Mouse (Mus musculus) left cerebral cortex, postnatal 25 days (tissue): Measurements from ENCODE around the gene Dcaf1. TPM values are rescaled to one million over a fixed set of nuclear protein-coding genes. Genes with fewer than 3 reads are reported as not detected.

Source experiments
- DNase-seq, 2 experiments: peaks; one replicate each; pipeline ENCODE4 v3.0.0; 2022; ENCODE audit warnings: low spot score in 2 of 2, mixed read lengths in 1 of 2
- intact Hi-C: fragments of 180-260 bp; cut with DNase I; formaldehyde crosslinking; loops from one replicate; pipeline ENCODE4 v1.15.1; 2025
- total RNA-seq, 2 experiments: library from RNA; stranded (reverse); gene quantifications; 2 replicates each; pipeline ENCODE4 v1.2.3; 2021

The Dcaf1 gene
- total RNA-seq = 10 to 100 TPM; 27.2 to 39.0 TPM

GRCm38 (mm10) chr9:106821618-106822380, at the start of gene Dcaf1:
Gene Dcaf1 (plus strand): TSS chr9:106821874.
- intact Hi-C loops = loop anchor here (1.0 to 2.0 kb wide), 2 partner anchors 33 to 135 kb away; partner anchors contain the start of gene Rad54l2
- peak; percentile 92 to 98 for DNase-seq

GRCm38 (mm10) chr9:106776116-106776515, 45.6 kb upstream of the Dcaf1 start:
- no peak for DNase-seq
- intact Hi-C loops = no loop called here

DNA sequence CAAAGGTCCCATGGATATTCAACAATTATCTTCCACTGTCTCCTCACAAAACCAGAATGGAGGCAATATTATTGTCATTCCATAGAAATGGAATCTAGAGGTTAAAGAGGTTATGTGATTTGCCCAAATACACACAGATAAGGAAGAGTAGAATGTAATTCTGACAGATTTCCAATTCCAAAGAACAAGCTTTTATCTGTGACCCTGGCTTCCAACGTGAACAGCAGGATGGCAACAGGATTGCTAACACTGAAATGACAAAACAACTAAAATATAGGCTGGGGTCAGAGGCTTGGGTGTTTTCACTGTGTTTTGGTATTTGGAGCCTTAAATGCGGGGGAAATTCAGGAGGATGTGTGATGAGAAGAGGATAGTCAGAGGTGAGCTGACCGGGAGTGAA, 44.3 kb upstream of the Dcaf1 start:
- intact Hi-C loops = no loop called here
- DNase-seq = no peak

DNA sequence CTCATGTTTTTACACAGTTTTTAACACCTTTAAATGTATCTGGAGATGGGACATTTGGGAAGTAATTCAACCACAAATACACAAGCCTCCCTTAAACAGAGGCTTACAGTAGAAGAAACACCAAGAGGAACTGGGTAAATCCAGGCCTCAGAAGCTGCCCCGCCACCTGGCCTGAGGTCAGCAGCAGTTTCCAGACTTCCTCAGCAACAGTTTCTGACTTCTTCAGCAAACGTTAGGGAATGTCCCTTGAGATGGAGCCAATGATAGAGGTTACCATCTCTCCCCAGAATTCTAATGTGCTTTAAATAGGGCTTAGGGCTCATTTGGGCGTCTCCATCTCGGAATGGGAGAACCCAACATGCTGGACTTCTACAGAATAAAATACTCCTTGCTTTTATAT, 43.4 kb upstream of the Dcaf1 start:
- DNase-seq = no peak
- intact Hi-C loops = no loop called here

- no peak for DNase-seq
- intact Hi-C loops = no loop called here
Measured at GRCm38 (mm10) chr9:106780086-106780485, 41.6 kb upstream of the Dcaf1 start.

DNA sequence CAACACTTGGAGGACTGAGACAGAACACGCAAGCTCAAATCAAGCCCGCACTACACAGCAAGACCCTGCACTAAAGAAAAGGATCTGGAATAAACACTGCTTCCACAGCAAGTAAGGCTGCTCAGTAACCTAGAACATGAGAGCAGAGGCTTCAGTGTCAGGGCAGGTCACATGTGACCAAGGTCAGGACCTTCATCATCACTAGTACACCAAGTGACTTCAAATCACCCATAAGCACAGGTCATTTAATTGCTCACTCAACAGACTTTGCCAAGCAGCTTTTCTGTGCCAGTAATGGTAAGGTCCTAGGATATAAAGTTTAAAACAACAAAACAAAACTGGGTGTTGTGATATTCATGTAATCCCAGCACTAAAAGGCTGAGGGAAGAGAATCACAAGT, 38.1 kb upstream of the Dcaf1 start:
- intact Hi-C loops = no loop called here
- no peak for DNase-seq

GRCm38 (mm10) chr9:106785206-106785605, 36.5 kb upstream of the Dcaf1 start:
- DNase-seq = no peak
- intact Hi-C loops = no loop called here

- intact Hi-C loops = loop anchor here (2.0 kb wide), 1 partner anchor 33 kb away; the partner anchor contains the start of gene Dcaf1
- peak in 1 of 2 experiments; percentile 28 for DNase-seq
Measured at GRCm38 (mm10) chr9:106787979-106788811, 33.5 kb upstream of the Dcaf1 start.

DNA sequence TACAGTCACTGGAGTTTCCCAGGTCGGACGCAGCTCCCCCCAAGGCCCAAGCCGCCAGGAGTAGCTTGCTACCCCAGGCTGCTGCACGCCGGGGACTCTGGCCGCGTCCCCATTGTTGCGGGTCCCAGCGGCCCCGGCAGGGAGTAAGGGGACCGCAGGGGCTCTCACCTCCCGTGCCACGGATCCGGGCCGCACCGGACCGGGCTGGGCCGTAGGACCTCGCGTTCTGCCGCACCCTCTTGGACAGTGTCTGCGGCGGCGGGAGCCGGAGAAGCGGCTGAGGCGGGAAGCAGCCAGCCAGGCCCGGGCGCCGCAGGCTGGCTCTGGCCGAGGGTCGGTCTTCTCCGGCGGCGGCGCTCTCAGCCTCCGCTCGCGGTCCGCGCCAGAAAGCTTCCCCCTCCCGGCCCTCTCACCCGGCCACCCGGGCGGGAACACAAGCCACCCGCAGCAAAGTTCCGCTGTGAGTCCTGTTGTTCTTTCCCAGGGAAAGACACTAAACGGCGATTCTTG, 32.8 kb upstream of the Dcaf1 start, which contains the start of gene Rad54l2:
Gene Rad54l2, minus strand, starts transcription at position 383 of the 510 bp plus-strand sequence.
- intact Hi-C loops = loop anchor here (2.0 kb wide), 1 partner anchor 32 kb away; the partner anchor contains the start of gene Dcaf1
- DNase-seq = peak; percentile 82 to 83

GRCm38 (mm10) chr9:106789363-106789762, 32.3 kb upstream of the Dcaf1 start:
- no peak for DNase-seq
- intact Hi-C loops = loop anchor here (2.0 kb wide), 1 partner anchor 31 kb away; the partner anchor contains the start of gene Dcaf1

DNA sequence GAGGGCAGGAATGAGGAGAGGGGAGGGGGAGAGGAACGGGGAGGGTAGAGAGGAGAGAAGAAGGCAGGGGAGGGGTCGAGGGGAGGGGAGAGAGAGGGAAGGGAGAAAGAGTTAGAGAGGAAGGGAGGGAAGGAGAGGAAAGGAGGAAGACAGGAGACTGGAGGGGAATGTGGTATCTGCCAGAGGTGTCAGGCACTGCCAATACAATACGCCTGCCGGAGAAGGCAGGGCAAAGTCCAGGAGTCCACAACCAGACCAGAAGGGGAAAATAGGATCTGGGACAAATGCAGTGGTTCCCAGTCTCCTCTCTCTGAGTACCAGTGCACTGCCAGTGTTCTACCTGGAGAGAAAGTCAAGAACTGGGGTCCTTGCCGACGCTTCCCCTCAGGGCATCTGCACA, 30.8 kb upstream of the Dcaf1 start:
- intact Hi-C loops = no loop called here
- no peak for DNase-seq

DNA sequence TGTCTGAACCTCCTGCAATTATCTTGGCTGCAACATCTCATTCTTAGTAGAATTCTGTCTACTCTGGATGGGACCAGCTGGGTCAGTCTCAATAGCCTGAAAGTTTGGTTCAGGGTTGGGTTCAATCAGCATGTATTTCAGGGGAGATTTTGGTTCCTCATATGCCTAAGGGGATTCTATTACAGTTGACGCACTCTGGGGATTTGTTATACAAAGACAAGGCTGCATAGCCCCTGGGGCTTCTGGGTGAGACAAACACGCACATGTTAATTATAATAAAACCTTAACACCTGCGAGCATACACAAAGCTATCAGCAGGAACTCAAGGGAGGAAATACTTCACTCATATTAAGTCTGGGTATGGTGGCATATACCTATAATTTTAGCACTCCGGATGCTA, 15.2 kb upstream of the Dcaf1 start:
- no peak for DNase-seq
- intact Hi-C loops = loop anchor here (10.0 kb wide), 1 partner anchor 302 kb away; no protein-coding TSS in a partner anchor

DNA sequence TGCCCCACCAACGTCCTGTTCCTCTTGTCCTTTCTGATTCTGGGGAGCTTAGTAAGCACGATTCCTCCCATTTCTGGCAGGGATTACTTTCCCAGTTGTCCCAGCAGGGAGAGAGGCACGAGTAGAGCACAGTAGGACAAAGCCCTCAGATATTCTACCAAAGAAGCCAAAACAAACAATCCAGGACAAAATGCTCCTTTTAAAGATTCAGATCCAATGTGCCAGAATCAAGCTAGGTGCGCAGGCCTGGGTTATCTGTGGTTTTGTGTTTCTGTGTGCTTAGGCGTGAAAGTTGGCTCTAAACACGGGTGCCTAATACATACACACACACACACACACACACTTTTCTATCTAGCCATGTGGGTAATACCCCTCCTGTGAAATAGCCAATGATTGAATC, 3.5 kb upstream of the Dcaf1 start:
- intact Hi-C loops = loop anchor here (10.0 kb wide), 1 partner anchor 213 kb away; no protein-coding TSS in a partner anchor

GRCm38 (mm10) chr9:106819201-106819600, 2.5 kb upstream of the Dcaf1 start:
- peak; percentile 9 to 24 for DNase-seq

More for the DNA sequence above, 3.5 kb upstream of the Dcaf1 start:
- DNase-seq = no peak

DNA sequence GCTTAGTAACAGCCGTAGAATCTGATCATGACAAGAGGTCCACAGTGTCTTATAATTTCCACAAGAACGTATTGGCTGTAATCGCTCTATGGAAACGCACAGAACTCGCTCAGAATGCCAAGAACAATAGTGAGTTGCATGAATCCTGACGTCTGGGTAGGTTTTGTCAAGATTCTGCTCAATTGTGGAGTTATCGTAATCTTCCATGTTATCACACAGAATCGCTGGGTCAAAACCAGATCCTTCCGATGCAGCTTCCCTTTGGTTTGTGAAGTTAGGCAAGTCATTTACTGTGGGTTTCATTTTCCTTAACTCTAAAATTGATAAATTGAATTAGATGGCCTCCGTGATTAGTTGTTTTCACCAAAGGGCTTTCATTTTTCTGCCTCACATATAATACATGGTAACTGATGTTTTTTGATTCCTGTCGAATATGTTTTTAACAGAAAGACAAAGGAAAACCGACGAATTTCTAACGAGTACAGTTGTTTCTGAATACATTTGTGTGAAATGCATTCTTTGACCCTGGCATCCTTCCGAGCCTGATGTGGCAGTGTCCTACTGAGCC, 540 bp upstream of the Dcaf1 start:
- DNase-seq = peak in 1 of 2 experiments; percentile 4
- intact Hi-C loops = loop anchor here (1.0 to 2.0 kb wide), 2 partner anchors 32 to 135 kb away; partner anchors contain the start of gene Rad54l2

More at GRCm38 (mm10) chr9:106819201-106819600, 2.5 kb upstream of the Dcaf1 start:
- intact Hi-C loops = loop anchor here (10.0 kb wide), 1 partner anchor 214 kb away; no protein-coding TSS in a partner anchor

- DNase-seq = peak; percentile 77 to 78
- intact Hi-C loops = no loop called here
Measured at GRCm38 (mm10) chr9:106822381-106823104, 869 bp downstream of the Dcaf1 start.

DNA sequence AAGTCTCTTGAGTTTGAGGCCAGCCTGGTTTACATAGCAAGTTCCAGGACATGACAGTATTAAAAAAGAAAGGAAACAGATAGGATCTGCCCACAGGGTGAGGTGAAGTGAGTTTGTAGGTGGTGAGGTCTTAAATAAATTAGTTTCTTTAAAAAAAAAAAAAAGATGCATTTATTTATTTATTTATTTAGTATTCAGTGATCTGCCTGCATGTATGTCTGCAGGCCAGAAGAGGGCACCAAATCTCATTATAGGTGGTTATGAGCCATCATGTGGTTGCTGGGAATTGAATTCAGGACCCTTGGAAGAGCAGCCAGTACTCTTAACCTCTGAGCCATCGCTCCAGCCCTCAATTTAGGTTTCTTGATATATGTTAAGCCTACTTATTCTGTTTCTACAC, 18.9 kb downstream of the Dcaf1 start:
- no peak for DNase-seq
- intact Hi-C loops = no loop called here

- DNase-seq = no peak
- intact Hi-C loops = no loop called here
Measured at GRCm38 (mm10) chr9:106842800-106843199, 21.1 kb downstream of the Dcaf1 start.

DNA sequence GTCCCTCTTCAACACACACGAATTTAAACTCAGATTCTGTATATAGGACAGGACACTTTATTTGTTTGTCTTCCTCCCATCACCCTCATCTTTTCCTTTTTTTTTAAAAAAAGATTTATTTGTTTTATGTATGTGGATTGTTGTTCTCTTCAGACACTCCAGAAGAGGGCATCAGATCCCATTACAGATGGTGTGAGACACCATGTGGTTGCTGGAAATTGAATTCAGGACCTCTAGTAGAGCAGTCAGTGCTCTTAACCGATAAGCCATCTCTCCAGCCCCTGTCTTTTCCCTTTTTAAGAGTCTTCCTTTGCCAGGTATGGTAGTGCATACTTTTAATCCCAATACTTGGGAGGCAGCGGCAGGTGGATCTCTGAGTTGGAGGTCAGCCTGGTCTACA, 35.0 kb downstream of the Dcaf1 start:
- DNase-seq = no peak
- intact Hi-C loops = no loop called here
